Mouse (Mus musculus): ENCODE data around the gene Ifi27.
"Not testable (repeated sequence)": the region's sequence is repeated elsewhere in the genome, so short reads cannot be mapped to it uniquely, and the experiment has no call there.

The Ifi27 gene

GRCm38 (mm10) chr12:103456727-103457126, 22.7 kb downstream of the Ifi27 start:
- DNase-seq (ENCODE audit: low spot score), result not testable (repeated sequence)

- no peak for DNase-seq (ENCODE audit: low spot score)
Measured at GRCm38 (mm10) chr12:103457140-103457539, 23.1 kb downstream of the Ifi27 start, which contains the start of gene Ifi27l2b. TSS of gene Ifi27l2b (minus strand) at chr12:103457223.

- DNase-seq (ENCODE audit: low spot score), result no peak
Measured at GRCm38 (mm10) chr12:103474481-103474880, 40.5 kb downstream of the Ifi27 start.

- no peak for DNase-seq (ENCODE audit: low spot score)
Measured at GRCm38 (mm10) chr12:103476779-103477389, 42.9 kb downstream of the Ifi27 start.

- no peak for DNase-seq (ENCODE audit: low spot score)
Measured at GRCm38 (mm10) chr12:103477461-103478015, 43.5 kb downstream of the Ifi27 start.

- no peak for DNase-seq (ENCODE audit: low spot score)
Measured at GRCm38 (mm10) chr12:103481671-103482070, 47.7 kb downstream of the Ifi27 start.

GRCm38 (mm10) chr12:103482781-103483180, 48.8 kb downstream of the Ifi27 start:
- no peak for DNase-seq (ENCODE audit: low spot score)

GRCm38 (mm10) chr12:103484200-103484972, 50.4 kb downstream of the Ifi27 start:
- not testable (repeated sequence) for DNase-seq (ENCODE audit: low spot score)

- DNase-seq (ENCODE audit: low spot score), result no peak
Measured at GRCm38 (mm10) chr12:103486726-103487125, 52.7 kb downstream of the Ifi27 start.

GRCm38 (mm10) chr12:103487276-103487675, 53.3 kb downstream of the Ifi27 start:
- no peak for DNase-seq (ENCODE audit: low spot score)

GRCm38 (mm10) chr12:103487750-103488149, 53.7 kb downstream of the Ifi27 start:
- no peak for DNase-seq (ENCODE audit: low spot score)
